Mouse (Mus musculus) frontal cortex, postnatal 10 days (tissue): ENCODE data around the gene Tfdp1.
"Not testable (repeated sequence)": the region's sequence is repeated elsewhere in the genome, so short reads cannot be mapped to it uniquely, and the experiment has no call there.

Experiments used
- DNase-seq, 2 experiments: peaks; one replicate each; pipeline ENCODE4 v3.0.0; 2022; ENCODE audit warnings: low spot score in 2 of 2, mixed read lengths in 1 of 2

Tfdp1 gene

GRCm38 (mm10) chr8:13338255-13338860 lies at the start of gene Tfdp1:
Tfdp1 (plus strand) TSS chr8:13338751.
- peak; percentile 83 to 84 for DNase-seq

DNA sequence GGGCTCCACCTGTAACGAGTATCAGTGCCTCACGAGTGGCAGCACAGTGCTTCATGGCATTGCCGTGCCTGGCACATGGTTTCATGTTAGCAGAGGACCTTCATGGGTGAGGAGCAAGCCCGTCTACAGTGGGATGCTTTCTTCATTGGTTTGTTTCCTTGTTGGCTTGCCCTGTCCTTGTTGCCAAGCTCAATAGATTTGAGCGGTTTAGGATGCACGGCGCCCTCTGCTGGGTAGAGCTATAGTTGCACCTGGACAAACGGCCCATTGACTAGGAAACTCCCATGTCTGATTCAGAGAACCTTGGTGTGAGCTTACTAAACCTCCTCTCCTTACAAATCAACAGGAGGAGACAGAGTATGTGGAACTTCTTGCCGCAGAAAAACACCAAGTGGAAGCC lies 46.2 kb upstream of the Tfdp1 start:
- DNase-seq: peak; percentile 26 to 58

GRCm38 (mm10) chr8:13293677-13294470 lies 44.7 kb upstream of the Tfdp1 start:
- DNase-seq: no peak

GRCm38 (mm10) chr8:13299571-13299970 lies 39.0 kb upstream of the Tfdp1 start:
- no peak for DNase-seq

DNA sequence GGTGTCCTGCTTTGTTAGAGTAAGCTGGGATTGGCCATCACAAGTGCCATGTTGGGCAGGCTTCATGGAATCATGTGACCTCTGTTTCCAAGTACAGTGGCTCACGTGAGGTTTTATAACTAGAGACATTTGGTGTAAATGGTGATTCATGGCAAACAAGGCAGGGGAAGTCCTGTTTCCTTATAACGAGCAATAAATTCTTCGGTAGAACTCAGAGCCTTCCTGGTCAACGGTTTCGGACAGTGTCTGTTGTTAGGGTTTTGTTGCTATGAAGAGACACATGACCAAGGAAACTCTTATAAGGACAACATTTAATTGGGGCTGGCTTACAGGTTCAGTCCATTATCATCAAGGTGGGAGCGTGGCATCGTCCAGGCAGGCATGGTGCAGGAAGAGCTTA lies 37.5 kb upstream of the Tfdp1 start:
- DNase-seq: no peak

GRCm38 (mm10) chr8:13305459-13305858 lies 33.1 kb upstream of the Tfdp1 start:
- DNase-seq: no peak

DNA sequence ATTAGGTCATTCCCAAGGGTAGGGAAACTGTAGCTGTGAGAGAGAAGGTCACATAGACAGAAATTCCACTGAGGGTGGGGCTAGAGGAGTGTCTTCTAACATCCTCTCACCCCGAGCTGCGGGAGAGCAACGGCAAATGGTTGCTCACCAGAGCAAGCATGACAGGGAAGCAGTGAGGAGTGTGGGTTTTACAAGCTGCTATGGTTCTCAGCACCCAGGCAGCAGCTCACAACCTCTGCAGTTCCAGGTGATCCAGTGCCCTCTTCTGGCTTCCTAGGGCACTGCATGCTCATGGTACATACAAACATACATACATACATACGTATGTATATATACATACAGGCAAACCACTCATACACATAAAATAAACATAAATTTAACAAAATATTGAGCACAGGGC lies 32.7 kb upstream of the Tfdp1 start:
- no peak for DNase-seq

DNA sequence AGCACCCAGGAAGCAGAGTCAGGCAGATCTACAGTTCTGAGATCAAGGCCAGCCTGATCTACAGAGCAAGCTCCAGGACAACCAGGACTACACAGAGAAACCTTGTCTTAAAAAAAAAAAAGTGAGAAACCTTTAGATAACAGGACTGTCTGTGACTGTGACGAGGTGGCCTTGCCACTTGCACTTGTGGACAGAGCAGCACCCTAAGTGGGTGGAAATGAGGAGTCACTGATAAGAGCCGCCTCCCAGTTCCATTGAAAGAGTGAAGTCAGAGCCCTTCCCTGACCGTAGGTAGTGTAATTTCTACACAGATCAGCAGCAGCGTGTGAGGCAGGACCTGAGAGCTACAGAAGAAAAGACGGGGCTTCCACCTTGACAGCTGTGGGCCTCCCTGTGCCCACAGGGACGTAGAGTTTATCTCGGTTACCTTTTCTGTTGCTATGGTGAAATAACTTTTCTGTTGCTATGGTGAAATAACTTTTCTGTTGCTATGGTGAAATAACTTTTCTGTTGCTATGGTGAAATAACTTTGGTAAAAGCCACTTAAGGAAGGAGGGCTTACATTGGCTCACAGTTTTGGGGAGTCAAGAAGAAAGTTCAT lies 32.1 kb upstream of the Tfdp1 start:
- no peak for DNase-seq

GRCm38 (mm10) chr8:13306916-13307315 lies 31.6 kb upstream of the Tfdp1 start:
- no peak for DNase-seq

DNA sequence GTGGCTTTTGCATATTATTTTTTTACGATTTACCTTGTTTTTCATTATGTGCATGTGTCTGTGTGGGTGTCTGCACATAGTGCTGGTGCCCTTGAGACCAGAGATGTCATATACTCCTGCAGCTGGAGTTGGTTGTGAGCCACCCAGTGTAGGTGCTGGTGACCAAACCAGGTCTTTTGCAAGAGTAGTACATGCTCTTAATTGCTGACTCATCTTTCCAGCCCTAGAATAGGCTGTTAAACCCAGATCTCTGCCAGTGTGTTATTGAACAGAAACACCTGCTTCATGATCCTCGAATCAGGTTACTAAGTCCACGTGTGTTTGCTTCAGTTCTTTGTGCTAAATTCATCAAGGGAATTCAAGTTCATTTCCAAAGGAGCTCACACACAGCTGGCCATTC lies 23.6 kb upstream of the Tfdp1 start:
- DNase-seq: no peak

GRCm38 (mm10) chr8:13316671-13317070 lies 21.9 kb upstream of the Tfdp1 start:
- DNase-seq: no peak

GRCm38 (mm10) chr8:13326598-13326997 lies 12.0 kb upstream of the Tfdp1 start:
- no peak for DNase-seq

DNA sequence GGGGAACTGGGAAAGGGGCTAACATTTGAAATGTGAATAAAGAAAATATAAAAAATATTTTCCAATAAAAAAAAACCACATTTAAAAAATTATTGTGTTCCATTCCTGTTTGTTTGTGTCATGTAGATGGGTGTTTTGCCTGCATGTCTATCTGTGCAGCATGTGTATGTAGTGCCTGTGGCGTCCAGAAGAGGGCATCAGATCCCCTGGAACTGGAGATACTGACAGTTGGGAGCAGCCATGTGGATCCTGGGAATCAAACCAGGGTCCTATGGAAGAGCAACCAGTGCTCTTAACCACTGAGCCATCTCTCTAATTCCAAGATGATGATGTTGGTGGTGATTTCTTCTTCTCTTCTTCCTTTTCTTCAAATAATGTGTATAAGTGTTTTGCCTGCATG lies 3.9 kb upstream of the Tfdp1 start:
- no peak for DNase-seq

- DNase-seq: not testable (repeated sequence)
These were observed 1.3 kb upstream of the Tfdp1 start for GRCm38 (mm10) chr8:13337245-13337644.

DNA sequence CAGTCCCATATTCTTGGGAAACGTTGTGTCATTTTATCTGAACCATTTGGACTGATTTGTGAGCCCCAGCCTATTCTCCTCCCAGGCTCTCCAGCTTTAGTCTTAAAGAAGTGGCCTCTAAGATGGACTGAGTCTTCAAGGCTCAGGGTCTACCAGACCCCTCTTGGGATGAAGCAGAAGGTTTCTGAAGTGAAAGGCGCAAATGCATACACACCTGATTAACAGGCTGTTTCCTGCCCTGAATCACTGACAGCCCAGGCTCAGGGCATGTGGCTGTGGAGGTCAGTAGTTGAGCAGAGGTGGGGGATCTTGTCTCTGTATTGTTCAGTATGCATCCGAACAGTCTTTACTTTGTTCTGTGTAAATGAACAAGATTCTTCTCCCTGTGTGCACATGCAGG lies 873 bp upstream of the Tfdp1 start:
- DNase-seq: no peak

- peak; percentile 28 to 41 for DNase-seq
These were observed 522 bp downstream of the Tfdp1 start for GRCm38 (mm10) chr8:13338901-13339645.

DNA sequence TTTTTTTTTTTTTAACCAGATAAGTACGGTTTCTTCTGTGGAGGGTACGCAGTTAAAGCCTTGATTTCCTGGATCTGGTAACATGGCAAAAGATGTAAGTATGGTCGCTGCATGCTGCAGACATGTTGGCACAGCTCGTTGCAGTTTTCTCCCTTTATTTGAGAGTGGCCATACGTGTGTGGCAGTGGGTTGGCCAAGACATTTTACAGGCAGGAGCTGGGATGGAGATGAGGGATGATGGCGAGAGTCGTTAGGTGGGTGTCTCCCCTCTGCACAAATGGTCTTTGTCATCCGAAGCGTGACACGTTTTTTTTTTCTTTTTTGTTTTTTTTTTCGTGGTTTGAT lies 1.1 kb downstream of the Tfdp1 start:
- DNase-seq: no peak

- DNase-seq: no peak
These were observed 2.1 kb downstream of the Tfdp1 start for GRCm38 (mm10) chr8:13340650-13341049.

GRCm38 (mm10) chr8:13342340-13342739 lies 3.8 kb downstream of the Tfdp1 start:
- no peak for DNase-seq

- no peak for DNase-seq
These were observed 4.6 kb downstream of the Tfdp1 start for GRCm38 (mm10) chr8:13343134-13343533.

DNA sequence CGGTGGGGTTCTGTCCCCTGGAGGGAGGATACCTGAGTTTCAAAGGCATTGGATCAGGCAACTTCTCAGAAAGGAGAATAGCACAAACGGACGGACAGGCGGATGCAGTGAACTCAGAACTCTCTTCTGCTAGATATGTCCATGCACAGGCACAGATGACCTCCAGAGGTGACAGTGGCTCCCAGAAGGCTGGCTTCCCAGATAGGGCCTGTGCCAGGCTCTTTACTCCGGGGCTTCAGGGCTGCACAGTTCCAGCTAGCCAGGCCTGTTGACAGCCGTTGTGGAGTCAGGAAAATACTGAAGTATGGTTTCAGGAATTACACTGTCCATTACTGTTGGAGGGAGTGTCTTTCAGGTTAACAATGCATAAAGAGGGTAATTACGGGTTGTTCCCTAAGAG lies 11.5 kb downstream of the Tfdp1 start:
- no peak for DNase-seq

DNA sequence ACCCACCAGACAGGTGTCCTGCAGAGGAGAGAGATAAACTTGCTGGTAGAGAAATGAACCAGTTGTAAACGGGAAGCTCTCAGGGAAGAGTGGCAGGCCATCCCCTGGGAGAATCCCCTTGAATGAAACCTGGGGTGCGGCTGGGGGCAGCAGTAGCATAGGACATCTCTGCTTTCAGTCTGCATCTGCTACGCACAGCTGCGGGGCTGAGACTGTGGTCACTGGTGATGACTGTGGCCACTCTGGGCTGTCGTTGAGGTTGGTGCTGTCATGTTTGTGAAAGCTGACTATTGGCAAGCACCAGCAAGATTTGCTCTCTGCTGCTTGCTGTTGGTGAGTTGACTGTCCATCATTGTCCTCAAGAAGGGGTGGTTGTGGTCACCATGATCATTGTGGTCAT lies 13.0 kb downstream of the Tfdp1 start:
- no peak for DNase-seq
